Mouse (Mus musculus): ENCODE measurements around the gene Ddx21. TPM values are rescaled to one million over a fixed set of nuclear protein-coding genes. Genes with fewer than 3 reads are reported as not detected.
"Not testable (repeated sequence)": the region's sequence is repeated elsewhere in the genome, so short reads cannot be mapped to it uniquely, and the experiment has no call there.

Gene Ddx21
- total RNA-seq (2021) = 10 to 100 TPM; 20.3 to 25.5 TPM
- long read RNA-seq, experiment 1, full-length matches to known transcripts = 12 of 14 reads
- long read RNA-seq, experiment 1, partial matches to known transcripts = 2 of 14 reads
- long read RNA-seq, experiment 1, other reads (novel, unspliced or antisense) = 0 of 14 reads
- long read RNA-seq, experiment 2, full-length matches to known transcripts = 7 of 11 reads
- long read RNA-seq, experiment 2, partial matches to known transcripts = 3 of 11 reads
- long read RNA-seq, experiment 2, other reads (novel, unspliced or antisense) = 1 of 11 reads

- H3K4me3 ChIP-seq = peak within 1 kb of the TSS; percentile 90
- H3K27ac ChIP-seq = peak within 1 kb of the TSS; percentile 71
- peak; percentile 90 for DNase-seq (ENCODE audit: low spot score in 2 of 2)
- no peak for TF ChIP-seq CTCF (conservative IDR thresholded peaks at IDR 0.05)
Observed at GRCm38 (mm10) chr10:62602177-62603040, at the start of gene Ddx21. Ddx21 (minus strand) TSS chr10:62602281.

DNA sequence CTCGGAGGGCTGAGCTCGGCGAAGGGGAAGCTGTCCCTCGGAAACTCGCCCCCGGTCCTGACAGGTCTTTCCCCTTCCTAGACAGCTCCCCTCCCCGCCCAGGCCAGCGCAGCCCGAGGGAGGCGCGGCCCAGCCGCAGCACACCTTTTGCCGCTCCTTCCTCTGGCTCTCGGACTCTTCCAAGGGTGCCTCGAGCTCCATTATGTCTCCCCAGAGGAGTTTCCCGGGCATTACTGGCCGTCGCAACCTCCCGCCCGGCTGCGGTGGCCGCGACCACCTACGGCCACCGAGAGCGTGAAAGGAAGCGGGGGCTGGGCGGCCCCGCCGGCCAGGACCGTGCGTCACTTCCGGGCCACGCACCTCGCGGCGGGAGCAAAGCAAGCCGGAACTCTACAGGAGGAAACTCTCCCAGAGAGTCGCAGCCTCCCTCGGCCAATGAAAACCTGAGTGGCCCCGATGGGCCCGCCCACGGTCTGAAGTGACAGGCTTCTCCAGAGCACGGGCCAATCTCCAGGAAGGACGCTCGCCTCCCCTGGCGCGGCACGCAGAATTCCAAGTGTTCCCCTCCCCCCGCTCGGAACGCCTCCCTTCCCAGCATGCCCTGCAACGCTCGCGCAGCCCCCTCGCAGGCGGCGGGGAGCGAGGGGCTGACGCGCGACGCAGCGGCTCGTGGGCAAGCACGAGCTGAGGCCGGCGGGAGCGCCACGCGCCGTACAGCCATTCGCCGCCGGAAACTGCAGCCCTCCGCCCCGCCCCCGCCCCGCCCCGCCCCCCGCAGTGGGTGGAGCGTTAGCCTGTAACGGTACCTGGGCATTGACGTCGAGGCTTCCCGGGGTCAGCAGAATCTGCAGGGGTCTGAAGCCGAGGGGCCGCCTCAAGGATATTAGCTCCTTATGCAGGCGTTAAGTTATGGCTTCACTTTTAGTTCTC lies 49.1 kb upstream of the Ddx21 start, which contains the start of gene Ddx50:
Gene Ddx50 (minus strand): TSS at position 338 of the 930 bp plus-strand sequence.
- no peak for TF ChIP-seq CTCF (conservative IDR thresholded peaks at IDR 0.05)

DNA sequence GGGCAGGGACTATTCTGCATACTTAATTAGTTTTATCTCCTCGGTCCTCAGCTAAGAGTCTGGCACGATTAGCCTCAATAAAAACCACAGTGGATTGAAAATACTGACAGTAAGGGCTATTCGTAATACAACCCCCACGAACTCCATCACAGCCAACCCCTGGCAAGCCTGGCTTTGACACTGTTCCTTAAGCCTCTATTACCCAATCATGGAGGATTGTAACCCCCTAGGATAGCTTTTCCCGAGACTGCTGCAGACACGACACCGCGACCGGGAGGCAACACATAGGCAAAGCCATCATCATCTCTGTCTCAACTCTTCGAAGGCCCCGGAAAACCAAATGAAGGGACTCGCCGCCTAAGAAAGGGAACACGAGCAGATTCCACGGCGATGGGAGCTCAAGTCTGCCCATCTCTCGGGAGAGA lies 48.3 kb upstream of the Ddx21 start:
- H3K27ac ChIP-seq = peak overlapping the region; percentile 95
- peak overlapping the region; percentile 92 for H3K4me3 ChIP-seq
- TF ChIP-seq CTCF (conservative IDR thresholded peaks at IDR 0.05) = no peak
- peak in 1 of 2 experiments; percentile 11 for DNase-seq (ENCODE audit: low spot score in 2 of 2)

More for the DNA sequence above, 49.1 kb upstream of the Ddx21 start, which contains the start of gene Ddx50:
- Histone ChIP-seq H3K27ac (peak within 1 kb of the TSS; percentile 95), H3K4me3 (peak within 1 kb of the TSS; percentile 92)
- peak; percentile 100 for DNase-seq (ENCODE audit: low spot score in 2 of 2)

DNA sequence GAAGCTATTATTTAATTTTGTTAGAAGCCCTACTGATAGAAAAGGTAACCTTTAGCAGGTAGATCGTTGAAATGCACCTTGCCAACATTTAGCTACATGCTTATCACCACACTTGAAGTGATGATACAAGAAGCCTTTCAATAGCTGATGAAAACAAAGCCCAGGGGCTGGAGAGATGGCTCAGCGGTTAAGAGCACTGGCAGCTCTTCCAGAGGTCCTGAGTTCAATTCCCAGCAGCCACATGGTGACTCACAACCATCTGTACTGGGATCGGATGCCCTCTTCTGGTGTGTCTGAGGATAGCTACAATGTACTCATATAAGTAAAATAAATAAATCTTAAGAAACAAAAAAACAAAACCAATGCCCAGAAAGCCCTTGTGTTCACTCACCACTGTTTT lies 2.1 kb upstream of the Ddx21 start:
- Histone ChIP-seq H3K27ac (no peak overlapping the region), H3K4me3 (no peak overlapping the region)
- TF ChIP-seq CTCF (conservative IDR thresholded peaks at IDR 0.05) = peak; percentile 29
- DNase-seq (ENCODE audit: low spot score in 2 of 2) = no peak

DNA sequence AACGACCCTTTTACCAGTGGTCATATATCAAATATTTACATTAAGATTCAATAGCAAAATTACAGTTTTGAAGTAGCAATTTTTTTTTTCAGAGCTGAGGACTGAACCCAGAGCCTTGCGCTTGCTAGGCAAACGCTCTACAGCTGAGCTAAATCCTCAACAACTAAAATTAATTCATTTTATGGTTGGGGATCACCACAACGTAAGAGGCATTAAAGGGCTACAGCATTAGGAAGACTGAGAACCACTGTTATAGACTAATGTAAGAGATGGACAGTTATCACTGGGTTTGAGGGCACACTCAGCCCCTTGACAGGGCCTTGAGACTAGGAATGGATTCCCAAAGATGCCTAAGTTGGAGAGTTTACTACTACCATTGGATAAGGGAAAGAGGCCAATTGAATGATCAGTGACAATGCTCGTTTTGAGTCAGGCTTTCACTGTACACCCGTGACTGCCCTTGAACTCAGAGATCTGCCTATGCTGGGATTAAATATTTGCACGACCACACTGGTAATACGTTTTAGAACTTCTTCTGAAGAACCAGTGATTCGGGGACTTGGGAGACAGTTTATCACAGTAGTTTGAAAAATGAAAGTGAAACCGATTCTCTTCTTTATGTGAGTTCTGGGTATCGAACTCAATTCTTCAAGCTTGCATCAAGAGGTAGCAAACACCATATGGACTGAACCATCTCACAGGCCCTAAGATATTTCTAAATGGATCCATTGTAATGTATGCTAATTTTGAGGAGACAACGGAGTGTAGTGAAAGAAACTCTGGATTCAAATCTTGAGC lies 1.4 kb upstream of the Ddx21 start:
- no peak overlapping the region for H3K4me3 ChIP-seq
- no peak for DNase-seq (ENCODE audit: low spot score in 2 of 2)
- H3K27ac ChIP-seq = no peak overlapping the region

DNA sequence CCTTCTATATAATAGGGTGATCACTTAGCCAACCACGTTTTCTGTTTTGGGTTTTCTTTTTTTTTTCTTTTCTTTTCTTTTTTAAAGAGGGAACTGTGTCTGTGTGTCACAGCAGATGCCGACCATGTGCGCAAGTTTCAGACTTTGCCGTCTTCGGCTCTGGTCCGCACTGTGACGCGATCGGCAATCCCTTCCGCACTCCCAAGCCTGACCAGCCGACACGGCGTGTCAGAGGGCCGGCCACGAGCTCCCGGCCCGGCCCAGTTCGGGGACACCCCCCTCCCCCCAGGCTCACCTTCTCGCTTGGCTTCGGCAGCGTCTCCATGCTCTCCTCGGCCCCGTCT lies 276 bp downstream of the Ddx21 start:
- H3K27ac ChIP-seq = peak overlapping the region; percentile 71
- DNase-seq (ENCODE audit: low spot score in 2 of 2) = peak in 1 of 2 experiments; percentile 13
- H3K4me3 ChIP-seq = peak overlapping the region; percentile 90
- TF ChIP-seq CTCF (conservative IDR thresholded peaks at IDR 0.05) = no peak

More for the DNA sequence above, 1.4 kb upstream of the Ddx21 start:
- TF ChIP-seq CTCF (conservative IDR thresholded peaks at IDR 0.05) = no peak

DNA sequence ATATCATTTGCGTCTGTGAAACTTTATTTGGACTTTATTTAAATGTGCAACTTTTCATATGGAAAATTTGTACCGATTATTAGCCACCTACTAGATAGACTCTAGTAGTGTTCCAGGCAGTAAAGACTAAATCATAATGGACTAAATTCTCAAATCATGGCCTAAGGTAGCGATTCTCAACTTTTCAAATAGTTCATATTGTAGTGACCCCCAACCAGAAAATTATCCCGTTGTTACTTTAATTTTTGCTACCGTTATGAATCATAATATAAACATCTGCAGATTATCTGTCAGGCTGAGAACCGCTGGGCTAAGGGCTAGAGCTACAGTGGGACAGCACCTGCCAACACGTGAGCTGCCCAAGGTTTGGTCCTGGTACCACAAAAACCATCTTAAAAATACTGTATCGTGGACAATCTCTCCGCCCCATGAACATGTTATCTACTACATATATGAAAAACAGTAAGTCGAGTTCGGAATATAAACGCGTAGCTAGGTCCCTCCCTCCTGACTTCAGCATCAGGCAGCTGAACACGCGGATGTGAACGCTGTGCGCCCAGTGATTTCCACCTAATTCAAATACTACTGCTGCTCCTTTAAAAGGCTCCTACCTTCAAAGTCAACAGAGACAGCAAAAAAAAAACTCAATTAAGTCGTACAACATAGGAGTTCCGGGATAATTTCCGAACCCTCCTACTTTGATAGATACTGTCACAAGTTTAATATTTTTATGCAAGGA lies 859 bp downstream of the Ddx21 start:
- TF ChIP-seq CTCF (conservative IDR thresholded peaks at IDR 0.05) = no peak
- Histone ChIP-seq H3K4me3 (peak overlapping the region; percentile 90), H3K27ac (peak overlapping the region; percentile 71)
- DNase-seq (ENCODE audit: low spot score in 2 of 2) = no peak

DNA sequence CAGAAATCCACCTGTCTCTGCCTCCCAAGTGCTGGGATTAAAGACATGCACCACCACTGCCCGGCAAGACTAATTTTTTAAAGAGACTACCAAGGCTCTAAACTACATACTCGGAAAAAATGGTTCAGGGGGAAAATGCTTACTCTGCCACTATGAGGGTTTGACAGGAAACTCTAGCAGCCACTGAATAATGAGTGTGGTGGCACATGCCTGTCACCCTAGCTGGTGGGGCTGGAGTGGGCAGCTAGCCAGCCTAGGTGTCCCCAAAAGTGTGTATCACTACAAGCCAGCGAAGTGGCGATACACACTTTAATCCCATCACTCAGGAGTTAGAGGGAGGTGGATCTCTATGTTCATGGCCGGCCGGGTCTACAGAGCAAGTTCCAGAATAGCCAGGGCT lies 2.0 kb downstream of the Ddx21 start:
- TF ChIP-seq CTCF (conservative IDR thresholded peaks at IDR 0.05) = no peak
- DNase-seq (ENCODE audit: low spot score in 2 of 2) = no peak
- H3K27ac ChIP-seq = no peak overlapping the region
- H3K4me3 ChIP-seq = no peak overlapping the region

- not testable (repeated sequence) for DNase-seq (ENCODE audit: low spot score in 2 of 2)
Observed at GRCm38 (mm10) chr10:62599311-62599710, 2.8 kb downstream of the Ddx21 start.

DNA sequence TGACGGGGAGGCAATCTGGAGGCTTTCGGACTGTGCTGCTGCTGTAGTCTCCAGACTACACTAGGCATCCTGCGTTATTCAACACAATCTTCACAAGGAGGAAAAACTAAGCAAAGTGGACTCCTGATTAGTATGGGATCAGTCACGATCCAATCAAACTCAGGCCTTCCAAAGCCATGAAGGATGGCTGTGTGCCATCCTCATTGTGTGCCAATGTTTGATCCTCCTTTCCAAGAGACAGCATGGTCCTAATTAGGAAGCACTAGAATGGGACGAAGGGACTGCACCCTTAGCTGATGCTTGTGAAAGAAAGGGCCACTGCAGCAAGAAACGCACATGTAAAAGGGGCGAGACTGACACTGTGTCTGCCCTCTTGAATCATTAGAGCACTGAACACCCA lies 9.6 kb downstream of the Ddx21 start:
- DNase-seq (ENCODE audit: low spot score in 2 of 2) = no peak
- Histone ChIP-seq H3K27ac (no peak overlapping the region), H3K4me3 (no peak overlapping the region)
- TF ChIP-seq CTCF (conservative IDR thresholded peaks at IDR 0.05) = no peak

More at GRCm38 (mm10) chr10:62599311-62599710, 2.8 kb downstream of the Ddx21 start:
- H3K27ac ChIP-seq, H3K4me3 ChIP-seq: not testable (repeated sequence)

GRCm38 (mm10) chr10:62590200-62590599 lies 11.9 kb downstream of the Ddx21 start:
- TF ChIP-seq CTCF (conservative IDR thresholded peaks at IDR 0.05) = peak; percentile 96
- peak overlapping the region; percentile 56 for H3K27ac ChIP-seq
- peak; percentile 90 to 92 for DNase-seq (ENCODE audit: low spot score in 2 of 2)
- H3K4me3 ChIP-seq = peak overlapping the region; percentile 31; the same call in 1 of the 2 replicates

Measured in layer of hippocampus, adult 2 months (tissue).